Mouse (Mus musculus) v-Abl transformed pro-B cells (cell line): ENCODE results near the gene Tagap.

ENCODE experiments used
- in situ Hi-C, 2 experiments: fragments of 400-800 bp; cut with MboI; formaldehyde crosslinking; loops; one replicate each; pipeline ENCODE4 v1.15.1; 2025; ENCODE audit not compliant: unreplicated experiment in 2 of 2

Tagap gene

DNA sequence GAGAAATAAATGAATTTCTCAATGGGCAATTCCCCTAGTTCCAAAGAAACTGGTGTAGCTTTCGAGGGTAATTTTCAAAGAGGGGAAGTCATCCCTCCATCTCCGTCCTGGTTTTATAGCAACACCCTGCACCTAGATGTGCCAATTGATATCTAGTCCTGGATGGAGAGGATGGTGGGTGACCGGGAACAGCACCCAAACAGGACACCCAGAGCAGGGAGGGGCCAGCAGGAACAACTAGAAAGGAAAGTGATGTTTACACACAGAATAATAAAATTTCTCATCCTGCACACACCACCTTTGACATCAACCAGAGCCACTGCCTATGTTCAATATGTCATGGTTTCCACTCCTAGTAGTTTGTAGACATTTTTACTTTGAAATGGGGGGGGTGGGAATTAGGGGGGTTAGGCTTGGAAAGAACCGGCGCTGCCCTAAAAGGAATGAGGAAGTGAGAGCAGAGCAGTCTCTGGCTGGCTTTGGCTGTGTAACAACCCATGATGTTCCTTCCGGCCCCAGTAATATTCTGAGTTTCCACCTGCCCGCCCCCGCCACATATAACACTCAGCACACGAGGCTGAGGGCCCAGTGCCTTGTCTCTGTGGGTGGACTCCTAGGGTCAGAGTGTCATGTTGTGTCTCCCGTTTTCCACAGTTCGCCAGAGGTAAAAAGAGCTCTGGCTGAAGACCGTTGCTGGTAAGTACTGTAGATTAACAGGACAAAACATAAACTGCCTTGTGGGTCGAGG lies at the start of gene Tagap:
Gene Tagap, plus strand, starts transcription at position 588 of the 748 bp plus-strand sequence.
- in situ Hi-C loops, result loop anchor here (5.0 kb wide), 2 partner anchors 53 to 58 kb away; no protein-coding TSS in a partner anchor

DNA sequence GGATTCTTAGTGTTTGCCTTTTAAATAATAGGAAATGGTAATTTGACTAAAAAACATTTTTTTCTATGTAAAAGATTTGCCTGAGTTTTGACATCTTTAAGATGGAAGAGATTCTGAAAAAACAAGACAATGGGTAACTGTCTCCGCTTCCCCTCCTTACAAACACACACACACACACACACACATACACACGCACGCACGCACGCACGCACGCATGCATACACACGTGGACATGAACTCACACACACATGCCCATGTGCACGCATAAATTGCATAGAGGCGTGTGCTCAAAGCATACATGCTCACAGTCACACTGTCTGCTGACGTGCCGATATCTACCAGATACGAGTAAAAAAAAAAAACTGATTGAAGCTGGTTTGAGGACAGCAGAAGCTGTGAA lies 49.3 kb upstream of the Tagap start:
- in situ Hi-C loops, result no loop called here

DNA sequence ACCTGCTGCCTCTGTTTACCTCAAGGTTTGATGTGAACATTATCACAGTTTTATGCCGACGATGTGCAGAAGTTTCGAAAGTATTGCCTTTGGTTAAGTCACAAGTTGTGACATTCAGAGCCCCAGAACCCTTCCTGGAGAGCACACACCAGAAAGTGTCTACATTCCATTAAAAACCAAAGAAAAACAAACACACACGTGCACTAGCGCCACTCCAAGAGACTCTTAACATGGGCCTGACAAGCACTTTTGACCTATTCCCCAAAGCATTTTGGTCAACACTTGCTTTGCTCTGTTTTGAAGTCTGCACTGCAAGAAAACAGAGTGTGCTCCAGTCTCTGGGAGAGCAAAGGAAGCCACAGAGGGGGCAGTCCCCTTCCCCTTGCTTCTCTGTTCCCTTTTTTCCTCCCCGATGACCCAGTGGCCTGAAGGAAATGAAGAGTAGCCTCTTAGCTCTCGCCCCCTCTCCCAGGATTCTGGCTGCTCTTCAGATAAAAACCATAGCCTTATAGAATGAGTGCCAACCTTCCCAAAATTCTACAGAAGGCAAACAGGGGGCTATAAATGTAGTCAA lies 48.5 kb upstream of the Tagap start:
- in situ Hi-C loops, result no loop called here

DNA sequence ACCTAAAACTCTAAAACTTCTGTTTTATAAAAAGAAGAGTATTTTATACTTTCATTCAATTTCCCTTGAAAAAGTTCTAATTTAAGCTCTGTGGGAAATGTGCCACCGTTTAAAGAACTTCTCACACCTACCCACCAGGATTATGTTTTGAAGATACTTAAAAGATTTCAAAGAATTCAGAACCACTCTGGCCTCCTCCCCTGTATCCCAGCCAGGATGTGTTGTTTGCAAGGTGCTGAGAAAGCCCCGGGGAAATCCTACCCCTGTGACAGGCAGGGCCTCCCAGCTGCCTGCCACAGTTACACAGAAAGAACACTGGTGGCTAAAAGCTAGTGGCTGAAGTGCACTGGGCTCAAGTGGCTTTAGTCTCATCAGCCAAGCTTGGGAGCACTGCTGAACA lies 47.9 kb upstream of the Tagap start:
- in situ Hi-C loops, result no loop called here

DNA sequence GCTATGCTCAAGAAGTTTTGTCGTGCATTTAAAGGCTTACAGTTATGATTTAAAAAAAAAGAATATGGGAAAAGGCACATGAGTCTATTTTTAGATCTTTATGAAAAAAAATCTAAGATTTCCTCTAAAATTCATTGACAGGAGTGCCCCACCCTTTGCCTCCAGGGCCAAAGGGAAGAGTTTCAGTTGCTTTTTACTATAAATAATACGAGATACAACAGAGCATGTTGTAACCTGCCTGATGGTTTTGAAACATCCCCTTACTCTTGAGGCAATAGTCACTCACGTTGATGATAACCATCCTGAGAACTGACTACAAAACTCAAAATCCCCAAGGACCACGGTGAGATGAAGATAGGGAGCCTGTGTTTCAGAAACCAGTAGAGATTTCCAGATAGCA lies 46.3 kb upstream of the Tagap start:
- in situ Hi-C loops, result no loop called here

DNA sequence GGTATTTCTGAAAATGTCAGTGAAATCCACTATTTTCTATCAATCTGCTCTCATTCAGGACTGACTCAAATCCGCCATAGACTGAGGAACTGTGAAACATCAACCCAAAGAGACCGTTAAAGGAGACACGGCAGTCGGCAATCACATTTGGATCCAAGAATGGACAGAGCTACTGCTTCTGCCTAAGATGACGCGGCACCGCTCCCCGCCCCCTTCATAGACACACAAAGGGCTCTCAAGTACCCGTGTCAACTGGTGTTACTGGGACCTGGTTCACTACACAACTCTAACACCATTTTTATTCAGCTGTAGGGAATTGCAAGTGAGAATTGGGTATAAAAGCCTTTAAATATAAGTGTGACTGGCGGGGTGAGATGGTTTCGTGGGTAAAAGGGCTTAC lies 42.7 kb upstream of the Tagap start:
- in situ Hi-C loops, result no loop called here

DNA sequence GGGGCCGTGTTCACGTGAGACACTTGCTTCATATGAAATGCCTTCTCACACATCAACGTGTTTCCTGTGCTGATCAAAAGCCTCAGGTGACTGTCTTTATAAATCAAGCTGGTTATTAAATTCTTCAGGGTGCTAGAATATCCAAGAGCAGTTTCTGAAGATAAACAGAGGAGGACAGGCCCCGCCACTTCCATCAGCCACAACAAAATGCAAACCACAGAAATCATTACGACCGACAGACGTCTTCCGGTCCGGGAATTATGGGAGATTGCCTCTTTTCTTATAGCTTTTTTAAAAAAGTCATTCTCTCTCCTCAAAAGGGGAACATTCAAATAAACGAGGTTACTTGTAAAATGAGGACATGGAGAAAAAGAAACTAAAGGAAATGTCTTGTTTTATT lies 41.2 kb upstream of the Tagap start:
- in situ Hi-C loops, result no loop called here

DNA sequence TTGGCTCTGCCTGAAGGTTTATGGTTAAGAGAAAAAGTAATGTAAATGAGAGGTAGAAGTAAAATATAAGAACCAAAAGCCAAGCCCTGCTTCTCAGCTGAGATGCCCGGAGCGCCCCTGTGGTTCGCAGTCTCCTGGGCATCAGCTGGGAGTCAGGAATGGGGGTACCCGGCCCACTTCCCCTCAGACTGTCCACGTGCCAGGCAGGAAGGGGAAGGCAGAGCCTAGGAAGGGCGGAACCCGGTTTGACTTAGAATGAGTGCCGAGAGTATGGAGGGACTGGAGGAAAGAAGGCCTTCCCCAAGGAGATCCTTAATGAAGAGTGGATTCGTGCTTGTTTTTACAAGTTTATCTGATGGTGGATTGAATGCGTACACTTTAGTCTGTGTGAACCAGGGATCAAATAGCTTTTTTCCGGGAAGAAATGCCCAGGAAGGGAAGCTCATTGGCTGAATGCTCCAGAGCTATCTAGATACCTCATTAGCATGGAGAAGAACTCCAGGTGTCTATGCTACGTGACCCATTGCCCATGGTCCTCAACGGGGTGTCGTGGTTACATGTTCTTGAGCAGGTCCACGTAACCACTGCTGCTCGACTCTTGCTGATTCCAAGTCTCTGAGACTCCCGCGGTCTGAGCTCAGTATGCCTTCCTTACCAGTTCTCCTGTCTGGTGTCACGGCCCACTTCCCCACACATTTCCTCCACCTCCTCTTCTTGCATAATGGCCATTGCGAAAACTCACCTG lies 38.6 kb upstream of the Tagap start:
- in situ Hi-C loops, result no loop called here

DNA sequence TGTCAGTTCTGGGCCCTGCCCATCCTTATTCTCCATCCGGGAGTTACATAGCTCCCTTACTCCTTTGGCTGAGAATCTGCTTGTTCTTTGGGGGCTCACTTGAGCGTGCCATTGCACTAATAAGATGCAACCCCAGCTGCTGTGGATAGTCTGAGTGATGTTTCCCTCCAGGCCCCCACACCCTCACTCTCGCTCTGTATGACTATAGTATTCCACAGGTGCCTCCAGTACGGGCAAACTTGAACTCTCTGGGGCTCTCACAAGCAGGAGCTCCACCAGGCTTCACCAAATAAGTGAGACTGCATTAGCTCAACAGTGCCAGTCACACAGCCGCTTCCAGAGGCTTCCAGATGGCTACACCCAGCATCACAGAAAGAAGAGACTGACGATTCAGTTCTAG lies 37.5 kb upstream of the Tagap start:
- in situ Hi-C loops, result no loop called here

DNA sequence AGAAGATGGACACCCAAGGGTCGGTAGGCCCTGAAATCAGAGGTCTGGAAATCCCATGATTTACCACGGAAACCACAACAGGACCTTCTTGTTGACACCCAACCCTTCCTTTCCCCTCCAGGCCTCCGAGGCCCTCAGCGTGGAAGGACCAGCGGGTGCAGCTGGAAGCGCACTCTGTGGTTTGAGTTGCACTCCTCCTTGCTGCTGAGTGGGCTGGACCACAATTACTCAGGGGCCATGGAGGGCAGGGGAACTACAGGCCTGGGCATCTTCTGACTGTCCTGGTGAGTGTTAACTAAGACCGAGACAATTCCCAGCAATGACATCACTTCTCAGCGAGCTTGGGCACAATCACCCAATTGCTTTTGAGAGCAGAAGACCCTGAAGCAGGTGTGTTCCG lies 36.8 kb upstream of the Tagap start:
- in situ Hi-C loops, result no loop called here

DNA sequence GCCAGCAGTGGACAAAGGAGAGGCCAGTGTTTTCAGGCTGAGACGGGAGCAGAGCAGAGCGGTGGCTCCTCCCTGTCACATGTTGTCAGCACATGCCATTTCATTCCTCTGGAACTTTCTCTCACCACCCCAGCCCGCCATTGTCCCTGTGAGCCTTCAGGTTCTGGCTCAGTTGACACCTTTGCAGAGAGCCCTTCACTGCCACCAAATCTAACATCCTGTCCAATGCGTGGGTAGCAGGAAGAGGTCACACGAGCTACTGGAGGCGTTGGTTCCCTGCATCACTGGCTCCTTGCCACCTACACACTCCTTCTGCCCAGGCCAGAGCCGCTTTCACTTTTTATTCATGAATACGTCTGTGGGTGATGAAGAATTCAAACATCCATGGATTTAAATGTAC lies 33.1 kb upstream of the Tagap start:
- in situ Hi-C loops, result no loop called here

DNA sequence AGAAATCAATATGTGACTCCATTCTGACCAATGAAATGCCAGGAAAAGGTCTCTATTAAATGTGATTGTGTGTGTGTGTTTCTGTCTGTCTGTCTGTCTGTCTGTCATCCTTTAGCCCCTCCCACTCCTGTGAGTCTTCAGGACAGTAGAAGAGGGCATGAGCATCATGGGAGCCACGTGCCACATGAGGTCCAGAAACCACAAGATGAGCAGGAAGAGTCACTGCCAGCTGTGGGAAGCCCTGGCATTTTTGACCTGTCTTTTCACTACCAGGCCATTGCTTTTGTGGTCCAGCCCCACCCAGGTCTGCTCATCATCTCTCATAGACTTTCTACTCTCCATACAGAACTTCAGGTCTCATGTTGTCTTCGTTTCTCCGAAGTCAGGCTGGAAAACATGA lies 31.7 kb upstream of the Tagap start:
- in situ Hi-C loops, result no loop called here

DNA sequence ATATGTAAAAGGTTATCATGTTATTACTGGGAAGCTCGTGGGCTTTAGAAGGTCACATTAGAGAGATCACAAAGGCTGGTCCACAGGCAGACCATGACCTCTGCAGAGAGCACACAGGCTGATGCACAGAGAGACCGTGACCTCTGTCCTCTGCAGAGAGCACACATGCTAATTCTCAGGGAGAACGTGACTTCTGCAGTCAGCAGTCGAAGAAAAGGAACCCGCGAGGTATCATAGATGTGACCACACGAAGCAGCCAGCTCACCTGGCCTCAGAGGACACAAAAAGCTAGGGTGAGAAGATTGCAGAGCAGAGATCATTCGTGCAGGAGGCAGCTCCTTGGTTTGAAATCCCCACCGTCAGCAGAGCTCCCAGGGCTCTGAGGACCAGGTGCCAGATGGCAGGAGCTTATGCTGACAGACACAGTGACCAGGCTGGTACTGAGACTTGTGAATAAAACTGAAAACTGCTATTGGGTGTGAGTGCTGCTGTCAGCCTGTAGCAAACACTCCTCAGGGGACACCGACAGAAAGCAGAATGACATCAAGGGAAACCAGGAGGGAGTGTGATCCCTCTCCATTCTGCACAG lies 29.7 kb upstream of the Tagap start:
- in situ Hi-C loops, result no loop called here

DNA sequence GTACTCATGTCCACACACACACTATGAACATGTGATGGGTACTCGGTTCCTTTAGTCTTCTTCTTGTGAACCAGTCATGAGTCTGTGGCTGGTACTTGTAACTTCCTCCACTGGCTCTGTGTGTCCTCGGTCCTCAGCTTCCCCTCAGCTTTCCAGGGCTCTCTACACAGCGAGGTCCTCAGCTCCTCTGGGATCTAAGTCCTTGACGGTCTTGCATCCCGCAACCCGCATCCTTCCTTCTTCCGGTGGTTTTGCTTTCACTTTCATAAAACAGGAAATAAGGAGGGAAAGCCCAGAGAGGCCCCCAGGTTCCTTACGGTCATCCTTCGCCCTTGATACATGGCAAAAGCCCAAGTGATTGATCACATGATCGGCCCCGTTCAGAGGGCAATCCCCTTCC lies 28.7 kb upstream of the Tagap start:
- in situ Hi-C loops, result no loop called here

DNA sequence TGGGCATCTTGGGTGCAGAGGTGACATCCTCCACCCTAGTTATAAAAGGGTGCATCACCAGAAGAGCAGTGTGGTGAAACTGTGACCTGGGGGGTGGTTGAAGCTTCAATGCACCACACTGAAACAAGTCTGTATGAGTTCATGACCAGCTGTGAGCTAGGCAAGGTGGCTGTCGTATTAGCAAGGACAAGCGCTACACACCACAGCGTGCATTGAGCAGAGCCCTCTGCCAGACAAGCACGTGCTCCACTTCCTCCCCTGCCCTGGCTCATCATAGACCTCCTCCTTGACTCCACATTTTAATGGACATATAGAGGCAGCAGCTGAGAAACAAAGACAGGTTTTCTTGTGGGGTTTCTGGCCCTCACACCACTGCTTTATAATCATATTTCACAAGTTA lies 28.0 kb upstream of the Tagap start:
- in situ Hi-C loops, result no loop called here

DNA sequence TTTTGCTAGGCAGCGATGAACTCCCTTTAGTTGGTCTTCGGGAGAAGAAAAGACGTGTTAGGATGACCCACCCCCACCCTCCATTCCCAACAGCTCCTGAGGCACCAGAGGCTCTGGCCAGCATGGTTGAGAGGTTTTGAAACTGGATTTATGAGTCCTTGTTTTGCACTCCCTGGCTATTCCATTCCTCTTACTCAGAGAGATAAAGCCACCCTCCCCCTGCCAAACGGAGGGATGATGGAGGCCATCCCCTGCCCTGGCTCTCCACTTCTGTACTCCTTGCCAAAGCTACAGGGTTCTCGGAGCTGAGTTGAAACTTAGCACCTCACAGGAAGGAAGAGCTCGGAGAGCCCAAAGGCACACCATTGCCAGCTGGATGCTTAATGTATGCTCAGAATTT lies 26.6 kb upstream of the Tagap start:
- in situ Hi-C loops, result no loop called here

DNA sequence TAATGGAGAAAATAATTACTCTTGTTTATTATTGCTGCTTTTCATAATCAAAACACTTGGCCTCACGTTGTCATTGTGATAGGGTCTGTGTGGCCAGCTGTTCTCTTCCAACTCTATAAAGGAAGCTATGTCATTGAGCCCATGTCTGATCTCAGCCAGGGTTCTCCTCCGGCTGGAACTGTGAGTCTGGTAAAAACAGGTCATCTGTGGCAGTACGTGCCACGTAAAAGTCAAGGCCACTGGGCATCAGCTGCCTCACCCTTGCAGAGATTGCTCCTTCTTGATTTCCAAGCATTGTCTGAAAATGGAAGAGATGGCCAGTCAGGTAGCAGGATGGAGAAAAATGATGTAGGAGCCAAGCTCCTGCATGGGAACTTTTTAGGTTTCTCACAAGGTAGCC lies 25.8 kb upstream of the Tagap start:
- in situ Hi-C loops, result no loop called here

DNA sequence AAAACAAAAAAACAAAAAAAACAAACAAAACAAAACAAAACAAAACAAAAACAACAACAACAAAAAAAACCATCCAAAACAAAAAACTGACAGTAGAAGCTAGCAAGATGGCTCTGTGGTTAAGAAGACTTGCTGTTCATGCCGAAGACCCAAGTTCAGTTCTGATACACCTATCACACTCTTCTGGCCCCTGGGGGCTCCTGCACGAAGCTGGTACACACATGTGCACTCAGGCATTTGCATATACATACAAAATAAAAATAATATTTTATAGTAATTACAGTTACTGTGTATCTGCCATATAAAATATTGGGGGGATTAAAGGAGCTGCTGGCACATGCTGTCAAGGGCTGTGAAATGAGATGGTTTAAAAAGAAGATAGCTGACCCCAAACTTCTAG lies 24.3 kb upstream of the Tagap start:
- in situ Hi-C loops, result no loop called here

DNA sequence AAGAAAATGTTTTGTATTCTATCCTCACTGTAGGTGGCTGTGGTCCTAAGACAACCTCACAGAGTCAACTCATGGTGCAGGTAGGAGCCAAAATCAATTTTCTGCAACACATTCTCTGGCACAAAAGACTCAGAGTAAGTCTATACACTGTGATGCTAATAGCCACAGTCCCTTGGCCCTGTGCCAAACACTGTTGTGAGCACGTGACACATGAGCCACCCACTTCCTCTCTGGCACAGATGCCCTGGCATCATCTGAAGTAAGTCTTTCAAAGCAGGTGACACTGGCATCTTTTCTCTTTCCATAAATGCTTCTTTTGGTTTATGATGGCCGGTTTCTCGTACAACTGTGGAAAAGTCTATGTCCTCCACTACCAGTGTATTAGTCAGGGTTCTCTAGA lies 23.4 kb upstream of the Tagap start:
- in situ Hi-C loops, result no loop called here

DNA sequence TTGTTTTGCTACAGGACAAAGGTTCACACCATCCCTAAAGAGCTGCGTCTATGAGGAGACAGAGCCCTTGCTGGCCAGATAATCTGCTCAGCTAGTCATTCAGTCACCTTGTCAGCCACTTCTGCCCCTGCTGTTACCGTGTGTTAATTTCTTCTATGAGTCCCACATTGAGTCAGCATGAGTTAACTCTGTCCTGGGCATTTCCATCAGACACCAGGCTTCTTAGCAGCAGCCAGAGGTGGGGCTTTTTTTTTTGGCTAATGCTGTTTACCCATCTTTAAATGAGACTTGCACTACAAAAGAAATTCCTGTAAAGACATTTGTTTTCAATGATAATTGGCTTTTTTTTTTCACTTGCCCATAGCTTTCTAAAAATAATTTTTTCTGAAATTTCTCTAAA lies 20.8 kb upstream of the Tagap start:
- in situ Hi-C loops, result no loop called here

DNA sequence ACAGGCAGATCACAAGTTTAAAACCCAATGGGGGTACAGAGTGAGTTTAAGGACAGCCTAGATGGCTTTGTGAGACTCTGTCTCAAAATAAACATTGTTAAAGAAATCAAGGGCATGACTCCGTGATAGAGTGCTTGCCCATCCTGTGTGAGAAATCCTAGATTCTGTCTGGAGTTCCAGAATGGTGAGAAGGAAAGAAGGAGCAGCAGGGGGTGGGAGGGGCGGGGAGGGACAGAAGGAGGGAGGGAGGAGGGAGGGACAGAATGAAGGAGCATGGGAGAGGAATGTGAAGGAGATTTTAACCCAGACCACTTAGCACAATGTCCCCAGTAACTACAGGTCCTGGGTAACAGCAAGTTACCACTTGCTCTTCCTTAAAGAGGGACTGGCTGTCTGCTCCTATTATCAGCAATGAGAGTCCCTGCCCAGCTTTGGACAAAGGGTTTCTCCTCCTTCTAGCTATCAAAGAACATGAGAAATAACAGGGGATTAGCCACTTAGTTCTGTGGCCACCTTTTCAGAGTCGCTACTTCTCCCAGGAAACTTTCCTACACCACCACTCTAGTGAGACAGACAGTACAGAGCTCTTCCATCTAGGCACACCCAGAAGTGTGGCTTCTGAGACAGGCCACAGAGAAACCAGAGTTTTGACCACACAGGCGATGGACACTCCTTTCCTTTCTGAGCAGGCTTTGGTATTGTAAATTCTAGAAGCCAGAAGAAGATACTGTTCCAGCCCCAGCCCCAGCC lies 19.7 kb upstream of the Tagap start:
- in situ Hi-C loops, result no loop called here
